Mouse (Mus musculus): ENCODE results near the gene Pias4. TPM values are rescaled to one million over a fixed set of nuclear protein-coding genes. Genes with fewer than 3 reads are reported as not detected.
A peak's percentile ranks its signal among the peaks of the same experiment; 100 is the strongest.
"Not testable (repeated sequence)": the region's sequence is repeated elsewhere in the genome, so short reads cannot be mapped to it uniquely, and the experiment has no call there.

The Pias4 gene
- polyA plus RNA-seq, 1 experiment from 2014 or later: 53.3 TPM

- peaks cover 9% of the 10 kb centered on the region for H3K4me1 ChIP-seq (ENCODE audit: control insufficient read depth, insufficient read depth, low read length)
- H3K27me3 ChIP-seq (ENCODE audit: control insufficient read depth, insufficient read depth, low read length): no peaks in the 10 kb centered on the region
- peaks cover 10% of the 10 kb centered on the region for H3K36me3 ChIP-seq (ENCODE audit: control insufficient read depth, insufficient read depth, low read length)
- H3K9ac ChIP-seq (ENCODE audit: low read length): no peak overlapping the region
- no peak overlapping the region for H3K27ac ChIP-seq (replicated peaks; ENCODE audit: low read depth, low read length)
- 94% methylated on average over 9 of the region's 9 CpGs for WGBS
- no peak overlapping the region for H3K4me2 ChIP-seq (ENCODE audit: low read depth, severe bottlenecking)
- DNase-seq (ENCODE audit: low spot score) (no peak), ATAC-seq (ENCODE audit: insufficient number of reproducible peaks, low FRiP score, low TSS enrichment, low read depth) (no peak)
- H3K9me3 ChIP-seq (ENCODE audit: control insufficient read depth, low read length): no peaks in the 10 kb centered on the region
- H3K4me3 ChIP-seq (ENCODE audit: low read depth, low read length): no peak overlapping the region
Measured at GRCm38 (mm10) chr10:81187161-81187560, 19.4 kb upstream of the Pias4 start.

DNA sequence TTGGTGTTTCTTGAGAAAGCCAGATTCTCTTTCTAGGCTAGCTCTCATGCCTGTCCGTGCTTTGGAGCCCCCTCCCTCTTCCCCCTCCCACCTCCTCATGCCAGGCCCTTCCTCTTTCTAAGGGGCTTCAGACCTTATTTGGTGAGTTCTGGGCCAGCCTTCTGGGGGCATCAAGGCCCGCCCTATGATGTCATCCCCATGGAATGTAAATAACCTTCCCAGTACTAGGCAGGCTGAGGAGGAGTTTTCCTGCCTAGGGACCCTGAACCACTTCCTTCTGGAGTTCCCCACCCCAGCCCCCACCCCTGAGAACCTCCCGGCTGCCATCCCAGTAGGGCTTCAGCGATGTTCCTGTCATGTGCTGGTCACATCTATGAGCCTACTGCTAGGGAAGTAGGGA, 17.0 kb upstream of the Pias4 start:
- H3K4me3 ChIP-seq (ENCODE audit: low read depth, low read length): no peak overlapping the region
- H3K27me3 ChIP-seq (ENCODE audit: control insufficient read depth, insufficient read depth, low read length): no peaks in the 10 kb centered on the region
- 53% methylated on average over 4 of the region's 4 CpGs for WGBS
- H3K9me3 ChIP-seq (ENCODE audit: control insufficient read depth, low read length): no peaks in the 10 kb centered on the region
- no peak overlapping the region for H3K4me2 ChIP-seq (ENCODE audit: low read depth, severe bottlenecking)
- no peak overlapping the region for H3K27ac ChIP-seq (replicated peaks; ENCODE audit: low read depth, low read length)
- peaks cover 33% of the 10 kb centered on the region for H3K36me3 ChIP-seq (ENCODE audit: control insufficient read depth, insufficient read depth, low read length)
- H3K4me1 ChIP-seq (ENCODE audit: control insufficient read depth, insufficient read depth, low read length): peaks cover 9% of the 10 kb centered on the region
- DNase-seq (ENCODE audit: low spot score) (no peak), ATAC-seq (ENCODE audit: insufficient number of reproducible peaks, low FRiP score, low TSS enrichment, low read depth) (no peak)
- H3K9ac ChIP-seq (ENCODE audit: low read length): no peak overlapping the region

DNA sequence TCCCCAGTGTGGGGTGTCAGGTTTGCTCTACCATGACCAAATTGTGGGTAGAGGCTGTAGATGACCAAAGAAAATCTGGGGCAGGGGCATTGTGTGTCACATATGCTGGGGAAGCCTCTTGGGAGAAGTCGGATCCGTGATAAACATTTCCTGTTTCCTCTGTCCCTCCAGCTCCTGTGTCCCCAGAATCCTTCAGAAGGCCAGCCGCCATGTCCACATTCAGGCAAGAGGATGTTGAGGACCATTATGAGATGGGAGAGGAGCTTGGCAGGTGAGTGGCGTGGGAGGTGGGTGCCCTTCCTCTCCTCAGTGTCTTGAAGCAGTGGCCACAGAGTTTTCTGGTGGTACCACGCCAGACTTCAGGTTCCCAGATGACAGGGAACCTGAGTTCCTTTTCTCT, 16.1 kb upstream of the Pias4 start, which contains the start of gene 4930442H23Rik:
TSS of gene 4930442H23Rik (minus strand) at position 45 of the 400 bp plus-strand sequence.
- peak within 1 kb of the TSS; percentile 49 for H3K9ac ChIP-seq (ENCODE audit: low read length)
- H3K4me1 ChIP-seq (ENCODE audit: control insufficient read depth, insufficient read depth, low read length): peaks cover 13% of the 10 kb centered on the region
- DNase-seq (ENCODE audit: low spot score) (no peak), ATAC-seq (ENCODE audit: insufficient number of reproducible peaks, low FRiP score, low TSS enrichment, low read depth) (no peak)
- peak within 1 kb of the TSS; percentile 59 for H3K4me2 ChIP-seq (ENCODE audit: low read depth, severe bottlenecking)
- H3K9me3 ChIP-seq (ENCODE audit: control insufficient read depth, low read length): no peaks in the 10 kb centered on the region
- no peaks in the 10 kb centered on the region for H3K27me3 ChIP-seq (ENCODE audit: control insufficient read depth, insufficient read depth, low read length)
- 92% methylated on average over 5 of the region's 5 CpGs for WGBS
- H3K4me3 ChIP-seq (ENCODE audit: low read depth, low read length): peak within 1 kb of the TSS; percentile 44
- peaks cover 42% of the 10 kb centered on the region for H3K36me3 ChIP-seq (ENCODE audit: control insufficient read depth, insufficient read depth, low read length)
- peak within 1 kb of the TSS; percentile 26; the same call in 1 of the 2 replicates for H3K27ac ChIP-seq (replicated peaks; ENCODE audit: low read depth, low read length)

DNA sequence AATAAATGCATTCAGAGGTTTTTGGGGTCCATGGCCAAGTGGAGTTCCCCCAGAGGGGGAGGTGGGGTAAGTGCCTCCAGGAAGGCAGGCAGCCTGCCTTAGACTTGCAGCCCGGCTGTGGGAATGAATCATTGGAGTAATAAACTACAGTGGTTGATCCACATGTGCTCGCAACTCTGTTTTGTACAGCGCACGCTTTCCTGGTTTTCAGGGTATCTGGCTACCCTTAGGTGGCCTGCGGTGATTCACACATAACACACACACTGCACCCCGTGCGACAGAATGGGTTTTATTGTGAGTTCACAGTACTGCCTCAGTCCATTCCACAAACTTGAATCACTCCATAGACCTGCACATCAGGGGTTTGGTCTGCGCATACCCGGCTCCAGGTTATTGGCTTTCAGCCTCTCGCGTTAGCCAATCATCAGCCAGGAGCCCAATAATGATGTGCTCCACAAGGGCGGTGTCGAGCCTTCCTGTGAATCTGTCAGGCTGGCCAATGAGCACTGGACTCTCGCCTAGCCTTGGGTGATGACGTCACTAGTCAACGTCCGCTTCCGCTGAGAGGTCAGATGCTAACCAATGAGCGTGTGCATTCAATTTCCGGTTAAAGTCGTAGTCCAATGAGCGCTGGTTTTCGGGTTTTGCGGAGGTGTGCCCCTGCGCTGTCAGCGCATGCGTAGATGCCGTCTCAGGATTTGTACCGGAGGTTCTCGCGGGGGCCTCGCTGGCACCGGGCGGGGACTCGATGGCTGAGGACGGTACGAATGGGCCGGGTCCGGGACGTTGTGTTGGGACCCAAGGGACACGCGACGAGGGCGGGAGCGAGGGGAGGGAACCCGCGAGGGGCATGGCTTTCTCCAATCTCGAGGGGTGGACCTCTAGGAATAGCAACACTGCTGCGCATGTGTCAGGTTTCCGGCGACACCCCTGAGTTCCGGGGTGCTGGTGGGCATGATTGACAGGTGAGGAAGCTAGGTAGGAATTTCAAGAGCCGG, 14.9 kb upstream of the Pias4 start, which contains the start of gene Dapk3:
TSS of gene Dapk3 (plus strand) at position 670 of the 998 bp plus-strand sequence.
- H3K9me3 ChIP-seq (ENCODE audit: control insufficient read depth, low read length): no peaks in the 10 kb centered on the region
- peaks cover 20% of the 10 kb centered on the region for H3K4me1 ChIP-seq (ENCODE audit: control insufficient read depth, insufficient read depth, low read length)
- peak; percentile 94 for ATAC-seq (ENCODE audit: insufficient number of reproducible peaks, low FRiP score, low TSS enrichment, low read depth)
- peak within 1 kb of the TSS; percentile 44 for H3K4me3 ChIP-seq (ENCODE audit: low read depth, low read length)
- peak within 1 kb of the TSS; percentile 49 for H3K9ac ChIP-seq (ENCODE audit: low read length)
- peak; percentile 99 for DNase-seq (ENCODE audit: low spot score)
- peak within 1 kb of the TSS; percentile 59 for H3K4me2 ChIP-seq (ENCODE audit: low read depth, severe bottlenecking)
- no peaks in the 10 kb centered on the region for H3K27me3 ChIP-seq (ENCODE audit: control insufficient read depth, insufficient read depth, low read length)
- H3K27ac ChIP-seq (replicated peaks; ENCODE audit: low read depth, low read length): peak within 1 kb of the TSS; percentile 26; the same call in 1 of the 2 replicates
- H3K36me3 ChIP-seq (ENCODE audit: control insufficient read depth, insufficient read depth, low read length): peaks cover 49% of the 10 kb centered on the region
- WGBS: 4% methylated on average over 53 of the region's 53 CpGs

DNA sequence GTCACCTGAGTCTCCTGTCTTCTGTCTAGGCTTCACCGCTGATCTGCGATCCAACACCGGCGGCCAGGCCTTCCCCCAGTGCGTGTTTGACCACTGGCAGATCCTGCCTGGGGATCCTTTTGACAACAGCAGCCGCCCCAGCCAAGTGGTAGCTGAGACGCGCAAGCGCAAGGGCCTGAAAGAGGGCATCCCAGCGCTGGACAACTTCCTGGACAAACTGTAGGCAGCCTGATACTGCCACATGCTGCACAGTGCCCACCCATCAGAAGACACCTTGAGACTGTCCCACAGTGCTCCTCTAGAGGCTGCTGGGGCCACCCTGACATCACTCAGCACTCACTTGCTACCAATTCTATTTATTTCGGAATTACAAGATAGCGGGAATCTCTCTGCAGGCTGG, 14.1 kb upstream of the Pias4 start:
- not testable (repeated sequence) for ATAC-seq (ENCODE audit: insufficient number of reproducible peaks, low FRiP score, low TSS enrichment, low read depth); DNase-seq (ENCODE audit: low spot score)

GRCm38 (mm10) chr10:81180946-81181345, 13.2 kb upstream of the Pias4 start:
- no peaks in the 10 kb centered on the region for H3K9me3 ChIP-seq (ENCODE audit: control insufficient read depth, low read length)
- 97% methylated on average over 13 of the region's 13 CpGs for WGBS
- no peak for DNase-seq (ENCODE audit: low spot score)
- no peak for ATAC-seq (ENCODE audit: insufficient number of reproducible peaks, low FRiP score, low TSS enrichment, low read depth)
- H3K9ac ChIP-seq (ENCODE audit: low read length): no peak overlapping the region
- no peaks in the 10 kb centered on the region for H3K27me3 ChIP-seq (ENCODE audit: control insufficient read depth, insufficient read depth, low read length)
- peaks cover 44% of the 10 kb centered on the region for H3K36me3 ChIP-seq (ENCODE audit: control insufficient read depth, insufficient read depth, low read length)
- H3K4me1 ChIP-seq (ENCODE audit: control insufficient read depth, insufficient read depth, low read length): peaks cover 23% of the 10 kb centered on the region
- peak overlapping the region; percentile 8; the same call in 1 of the 2 replicates for H3K4me3 ChIP-seq (ENCODE audit: low read depth, low read length)
- H3K27ac ChIP-seq (replicated peaks; ENCODE audit: low read depth, low read length): no peak overlapping the region
- no peak overlapping the region for H3K4me2 ChIP-seq (ENCODE audit: low read depth, severe bottlenecking)

More for the DNA sequence above, 14.1 kb upstream of the Pias4 start:
- Histone ChIP-seq H3K36me3 (ENCODE audit: control insufficient read depth, insufficient read depth, low read length) (peaks cover 45% of the 10 kb centered on the region), H3K4me1 (ENCODE audit: control insufficient read depth, insufficient read depth, low read length) (peaks cover 23% of the 10 kb centered on the region)
- H3K9me3 ChIP-seq (ENCODE audit: control insufficient read depth, low read length); H3K4me2 ChIP-seq (ENCODE audit: low read depth, severe bottlenecking); H3K27me3 ChIP-seq (ENCODE audit: control insufficient read depth, insufficient read depth, low read length); H3K9ac ChIP-seq (ENCODE audit: low read length); H3K4me3 ChIP-seq (ENCODE audit: low read depth, low read length); H3K27ac ChIP-seq (replicated peaks; ENCODE audit: low read depth, low read length): not testable (repeated sequence)
- WGBS: 82% methylated on average over 12 of the region's 12 CpGs

DNA sequence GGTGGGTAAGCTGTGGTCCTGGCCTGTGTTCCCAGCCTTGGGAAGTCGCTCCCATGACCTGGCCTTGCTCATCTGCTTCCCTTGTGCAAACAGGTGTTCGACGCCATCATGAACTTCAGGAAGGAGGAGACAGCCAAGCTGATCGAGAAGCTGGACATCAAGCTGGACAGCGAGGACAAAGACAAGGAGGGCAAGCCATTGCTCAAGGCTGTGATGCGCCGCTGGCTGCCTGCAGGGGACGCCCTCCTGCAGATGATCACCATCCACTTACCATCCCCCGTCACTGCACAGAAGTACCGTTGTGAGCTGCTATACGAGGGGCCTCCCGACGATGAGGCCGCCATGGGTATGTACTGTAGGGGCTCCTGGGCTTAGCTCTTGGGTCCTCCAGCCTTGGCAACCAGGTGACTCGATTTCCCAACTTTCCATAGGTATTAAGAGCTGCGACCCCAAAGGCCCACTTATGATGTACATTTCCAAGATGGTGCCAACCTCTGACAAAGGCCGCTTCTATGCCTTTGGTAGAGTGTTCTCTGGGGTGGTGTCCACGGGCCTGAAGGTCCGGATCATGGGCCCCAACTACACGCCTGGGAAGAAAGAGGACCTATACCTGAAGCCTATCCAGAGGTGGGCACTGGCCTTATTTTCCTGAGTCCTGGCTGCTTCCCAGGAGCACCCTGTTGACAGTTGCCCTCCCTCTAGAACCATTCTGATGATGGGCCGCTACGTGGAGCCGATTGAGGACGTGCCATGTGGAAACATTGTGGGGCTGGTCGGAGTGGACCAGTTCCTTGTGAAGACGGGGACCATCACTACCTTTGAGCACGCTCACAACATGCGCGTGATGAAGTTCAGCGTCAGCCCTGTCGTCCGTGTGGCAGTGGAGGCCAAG, 12.0 kb upstream of the Pias4 start:
- H3K4me1 ChIP-seq (ENCODE audit: control insufficient read depth, insufficient read depth, low read length): peaks cover 21% of the 10 kb centered on the region
- H3K9me3 ChIP-seq (ENCODE audit: control insufficient read depth, low read length): no peaks in the 10 kb centered on the region
- H3K4me2 ChIP-seq (ENCODE audit: low read depth, severe bottlenecking): no peak overlapping the region
- no peaks in the 10 kb centered on the region for H3K27me3 ChIP-seq (ENCODE audit: control insufficient read depth, insufficient read depth, low read length)
- H3K27ac ChIP-seq (replicated peaks; ENCODE audit: low read depth, low read length): no peak overlapping the region
- WGBS: 90% methylated on average over 32 of the region's 32 CpGs
- DNase-seq (ENCODE audit: low spot score) (no peak), ATAC-seq (ENCODE audit: insufficient number of reproducible peaks, low FRiP score, low TSS enrichment, low read depth) (no peak)
- H3K9ac ChIP-seq (ENCODE audit: low read length): no peak overlapping the region
- H3K36me3 ChIP-seq (ENCODE audit: control insufficient read depth, insufficient read depth, low read length): peaks cover 44% of the 10 kb centered on the region
- H3K4me3 ChIP-seq (ENCODE audit: low read depth, low read length): no peak overlapping the region

GRCm38 (mm10) chr10:81178927-81179326, 11.2 kb upstream of the Pias4 start:
- H3K36me3 ChIP-seq (ENCODE audit: control insufficient read depth, insufficient read depth, low read length): peaks cover 44% of the 10 kb centered on the region
- no peak overlapping the region for H3K27ac ChIP-seq (replicated peaks; ENCODE audit: low read depth, low read length)
- ATAC-seq (ENCODE audit: insufficient number of reproducible peaks, low FRiP score, low TSS enrichment, low read depth) (no peak), DNase-seq (ENCODE audit: low spot score) (no peak)
- 92% methylated on average over 11 of the region's 11 CpGs for WGBS
- no peak overlapping the region for H3K4me3 ChIP-seq (ENCODE audit: low read depth, low read length)
- no peaks in the 10 kb centered on the region for H3K9me3 ChIP-seq (ENCODE audit: control insufficient read depth, low read length)
- H3K9ac ChIP-seq (ENCODE audit: low read length): no peak overlapping the region; the same call in 1 of the 2 replicates
- H3K4me2 ChIP-seq (ENCODE audit: low read depth, severe bottlenecking): no peak overlapping the region
- H3K27me3 ChIP-seq (ENCODE audit: control insufficient read depth, insufficient read depth, low read length): no peaks in the 10 kb centered on the region
- H3K4me1 ChIP-seq (ENCODE audit: control insufficient read depth, insufficient read depth, low read length): peaks cover 25% of the 10 kb centered on the region
